In the genomic region with DNA sequence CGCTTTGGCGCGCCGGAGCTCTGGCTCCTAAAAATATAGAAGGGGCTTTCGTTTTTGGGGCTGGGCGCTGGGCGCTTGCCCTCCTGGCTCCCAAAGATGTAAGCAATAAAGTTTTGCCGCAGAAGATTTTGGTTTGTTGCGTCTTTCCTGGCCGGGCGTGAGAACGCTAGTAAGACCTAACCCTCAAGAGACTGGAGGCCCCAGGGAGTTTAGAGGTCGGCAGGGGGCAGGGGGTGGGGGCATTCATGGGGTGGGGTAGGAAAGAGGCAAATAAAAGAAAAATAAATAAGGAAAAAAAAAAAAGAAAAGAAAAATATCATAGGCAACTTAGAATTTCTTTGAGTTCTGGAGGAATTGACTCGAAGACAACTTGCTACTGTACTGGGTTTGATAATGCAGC, we compare ENCODE assay signal across 8 mouse cellular contexts.
DNase-seq lines count a peak whose midpoint lies in the region; ATAC-seq and TF ChIP-seq lines count a peak whose summit lies in the region.
"Not testable (repeated sequence)": the region's sequence is repeated elsewhere in the genome, so short reads cannot be mapped to it uniquely, and the experiment has no call there.

No protein-coding gene starts in this region.

- H3K36me3 ChIP-seq in embryonic facial prominence, embryonic 14.5 days (ENCODE audit: control insufficient read depth, insufficient read depth, low read length); hindbrain, embryonic 11.5 days (ENCODE audit: control insufficient read depth, insufficient read depth, low read length); intestine, postnatal 0 days (ENCODE audit: control insufficient read depth, insufficient read depth); limb, embryonic 14.5 days (ENCODE audit: control insufficient read depth, insufficient read depth, low read length); lung, embryonic 15.5 days; midbrain, postnatal 0 days (ENCODE audit: insufficient read depth, low read length); stomach, postnatal 0 days (ENCODE audit: control insufficient read depth, insufficient read depth, low read length): not testable (repeated sequence)

- TF ChIP-seq POLR2A in limb, embryonic 14.5 days (IDR thresholded peaks at IDR 0.05; ENCODE audit: borderline replicate concordance, extremely low read depth, insufficient read depth, insufficient read length): not testable (repeated sequence)

- peak overlapping the region; percentile 45; the same call in 1 of the 2 replicates for H3K9ac ChIP-seq in embryonic facial prominence, embryonic 14.5 days (ENCODE audit: low read depth, low read length)
- H3K9ac ChIP-seq in hindbrain, embryonic 11.5 days (ENCODE audit: low read depth, low read length): peak overlapping the region; percentile 42; the same call in 1 of the 2 replicates
- not testable (repeated sequence) for H3K9ac ChIP-seq in intestine, postnatal 0 days (ENCODE audit: low read depth, low read length); limb, embryonic 14.5 days (ENCODE audit: low read depth, low read length, severe bottlenecking); lung, embryonic 15.5 days; midbrain, postnatal 0 days (replicated peaks; ENCODE audit: low read length, poor library complexity, severe bottlenecking); stomach, postnatal 0 days (ENCODE audit: low read length)

- intact Hi-C loops in gastrocnemius, adult 2 months (cut with DNase I): not testable (repeated sequence)

- not testable (repeated sequence) for H3K27me3 ChIP-seq in embryonic facial prominence, embryonic 14.5 days (replicated peaks; ENCODE audit: control insufficient read depth, insufficient read depth, low read length); hindbrain, embryonic 11.5 days (ENCODE audit: control insufficient read depth, insufficient read depth, low read length); intestine, postnatal 0 days (replicated peaks; ENCODE audit: control insufficient read depth, insufficient read depth, low read length); limb, embryonic 14.5 days (ENCODE audit: control insufficient read depth, insufficient read depth, low read length); lung, embryonic 15.5 days; midbrain, postnatal 0 days (ENCODE audit: insufficient read depth, low read length); stomach, postnatal 0 days (ENCODE audit: control insufficient read depth, insufficient read depth, low read length)

- not testable (repeated sequence) for H3K4me1 ChIP-seq in embryonic facial prominence, embryonic 14.5 days (ENCODE audit: control insufficient read depth, insufficient read depth, low read length); hindbrain, embryonic 11.5 days (replicated peaks; ENCODE audit: control insufficient read depth, insufficient read depth, low read length); intestine, postnatal 0 days (replicated peaks; ENCODE audit: control insufficient read depth, insufficient read depth, low read length); limb, embryonic 14.5 days (ENCODE audit: control insufficient read depth, insufficient read depth, low read length); lung, embryonic 15.5 days; midbrain, postnatal 0 days (ENCODE audit: insufficient read depth, low read length); stomach, postnatal 0 days (replicated peaks; ENCODE audit: control insufficient read depth, insufficient read depth)

- not testable (repeated sequence) for H3K27ac ChIP-seq in embryonic facial prominence, embryonic 14.5 days (replicated peaks; ENCODE audit: low read depth, low read length); gastrocnemius, adult 2 months; hindbrain, embryonic 11.5 days (ENCODE audit: low read depth, low read length); intestine, postnatal 0 days (ENCODE audit: low read depth, low read length); limb, embryonic 14.5 days (replicated peaks; ENCODE audit: low read depth, low read length); lung, embryonic 15.5 days; midbrain, postnatal 0 days (ENCODE audit: low read depth, low read length); stomach, postnatal 0 days (replicated peaks)

- WGBS in embryonic facial prominence, embryonic 14.5 days: 11% methylated on average over 7 of the region's 14 CpGs
- 18% methylated on average over 7 of the region's 14 CpGs for WGBS in hindbrain, embryonic 11.5 days
- WGBS in intestine, postnatal 0 days: 28% methylated on average over 7 of the region's 14 CpGs
- 26% methylated on average over 7 of the region's 14 CpGs for WGBS in limb, embryonic 14.5 days
- WGBS in lung, embryonic 15.5 days: 17% methylated on average over 7 of the region's 14 CpGs
- 14% methylated on average over 7 of the region's 14 CpGs for WGBS in midbrain, postnatal 0 days
- WGBS in stomach, postnatal 0 days: 22% methylated on average over 7 of the region's 14 CpGs

- not testable (repeated sequence) for TF ChIP-seq EP300 in stomach, postnatal 0 days (optimal IDR thresholded peaks at IDR 0.05)

- H3K4me3 ChIP-seq in embryonic facial prominence, embryonic 14.5 days (ENCODE audit: low read depth, low read length): peak overlapping the region; percentile 36
- peak overlapping the region; percentile 33 for H3K4me3 ChIP-seq in gastrocnemius, adult 2 months
- peak overlapping the region; percentile 31 for H3K4me3 ChIP-seq in hindbrain, embryonic 11.5 days (ENCODE audit: low read depth, low read length)
- not testable (repeated sequence) for H3K4me3 ChIP-seq in intestine, postnatal 0 days (ENCODE audit: low read depth, low read length); stomach, postnatal 0 days (ENCODE audit: low read depth, low read length)
- peak overlapping the region; percentile 28 for H3K4me3 ChIP-seq in limb, embryonic 14.5 days (replicated peaks; ENCODE audit: low read length)
- H3K4me3 ChIP-seq in lung, embryonic 15.5 days: peak overlapping the region; percentile 33
- peak overlapping the region; percentile 25; the same call in 1 of the 2 replicates for H3K4me3 ChIP-seq in midbrain, postnatal 0 days (ENCODE audit: low read depth, low read length)

- ATAC-seq in embryonic facial prominence, embryonic 14.5 days (ENCODE audit: low read depth); intestine, postnatal 0 days; limb, embryonic 14.5 days (ENCODE audit: low FRiP score, low read depth); lung, embryonic 15.5 days (ENCODE audit: borderline replicate concordance, extremely low read depth, low FRiP score, low TSS enrichment); midbrain, postnatal 0 days (ENCODE audit: low FRiP score); stomach, postnatal 0 days (ENCODE audit: low FRiP score, low TSS enrichment): not testable (repeated sequence)
- ATAC-seq in hindbrain, embryonic 11.5 days (ENCODE audit: low FRiP score): 0 out of 2 replicates have a peak, but pooled peaks have one; percentile 70

- H3K4me2 ChIP-seq in embryonic facial prominence, embryonic 14.5 days (ENCODE audit: low read depth, low read length): peak overlapping the region; percentile 57
- H3K4me2 ChIP-seq in hindbrain, embryonic 11.5 days (replicated peaks; ENCODE audit: low read depth, low read length): peak overlapping the region; percentile 31
- H3K4me2 ChIP-seq in intestine, postnatal 0 days (replicated peaks; ENCODE audit: low read depth): peak overlapping the region; percentile 45
- peak overlapping the region; percentile 49 for H3K4me2 ChIP-seq in limb, embryonic 14.5 days (replicated peaks; ENCODE audit: low read depth, low read length, severe bottlenecking)
- peak overlapping the region; percentile 53 for H3K4me2 ChIP-seq in lung, embryonic 15.5 days
- peak overlapping the region; percentile 44 for H3K4me2 ChIP-seq in midbrain, postnatal 0 days (ENCODE audit: low read depth, low read length, poor library complexity, severe bottlenecking)
- H3K4me2 ChIP-seq in stomach, postnatal 0 days (replicated peaks; ENCODE audit: low read depth): peak overlapping the region; percentile 41

- H3K9me3 ChIP-seq in embryonic facial prominence, embryonic 14.5 days (ENCODE audit: control insufficient read depth, low read length); hindbrain, embryonic 11.5 days (ENCODE audit: control insufficient read depth, low read length); intestine, postnatal 0 days (ENCODE audit: control insufficient read depth); limb, embryonic 14.5 days (ENCODE audit: control insufficient read depth, low read length); lung, embryonic 15.5 days; midbrain, postnatal 0 days (ENCODE audit: low read length); stomach, postnatal 0 days (ENCODE audit: control insufficient read depth, low read length): not testable (repeated sequence)

- TF ChIP-seq CTCF in gastrocnemius, adult 2 months (IDR thresholded peaks at IDR 0.05); intestine, postnatal 0 days (IDR thresholded peaks at IDR 0.05; ENCODE audit: low read depth); midbrain, postnatal 0 days (IDR thresholded peaks at IDR 0.05); stomach, postnatal 0 days (IDR thresholded peaks at IDR 0.05; ENCODE audit: low read depth): not testable (repeated sequence)

- DNase-seq in embryonic facial prominence, embryonic 14.5 days (ENCODE audit: low spot score); gastrocnemius, adult 2 months; hindbrain, embryonic 11.5 days (ENCODE audit: low spot score); limb, embryonic 14.5 days (ENCODE audit: low spot score); midbrain, postnatal 0 days (ENCODE audit: low spot score); stomach, postnatal 0 days (ENCODE audit: low spot score): not testable (repeated sequence)
